Mouse (Mus musculus): Measurements from ENCODE around the gene Creb5.

Gene Creb5

GRCm38 (mm10) chr6:53287038-53287561 lies at the start of gene Creb5:
Gene Creb5, plus strand, starts transcription at chr6:53287270.
- peak; percentile 88 to 92 for DNase-seq

- peak; percentile 51 to 65 for DNase-seq
These were observed 27.2 kb upstream of the Creb5 start for GRCm38 (mm10) chr6:53259841-53260240.

GRCm38 (mm10) chr6:53262401-53262800 lies 24.7 kb upstream of the Creb5 start:
- no peak for DNase-seq

GRCm38 (mm10) chr6:53267036-53267435 lies 20.0 kb upstream of the Creb5 start:
- DNase-seq, result peak; percentile 32 to 44

GRCm38 (mm10) chr6:53267732-53268505 lies 19.2 kb upstream of the Creb5 start:
- peak in 1 of 2 experiments; percentile 30 for DNase-seq

GRCm38 (mm10) chr6:53271216-53271615 lies 15.9 kb upstream of the Creb5 start:
- no peak for DNase-seq

GRCm38 (mm10) chr6:53271636-53272035 lies 15.4 kb upstream of the Creb5 start:
- no peak for DNase-seq

GRCm38 (mm10) chr6:53286389-53287037 lies 557 bp upstream of the Creb5 start:
- DNase-seq, result peak; percentile 68 to 75

- DNase-seq, result peak; percentile 38 to 48
These were observed 702 bp downstream of the Creb5 start for GRCm38 (mm10) chr6:53287562-53288381.

- DNase-seq, result peak in 1 of 2 experiments; percentile 11
These were observed 1.8 kb downstream of the Creb5 start for GRCm38 (mm10) chr6:53288584-53289558.

- no peak for DNase-seq
These were observed 2.6 kb downstream of the Creb5 start for GRCm38 (mm10) chr6:53289659-53290058.

- peak in 1 of 2 experiments; percentile 25 for DNase-seq
These were observed 3.3 kb downstream of the Creb5 start for GRCm38 (mm10) chr6:53290215-53290990.

GRCm38 (mm10) chr6:53292931-53293330 lies 5.9 kb downstream of the Creb5 start:
- no peak for DNase-seq

- no peak for DNase-seq
These were observed 10.8 kb downstream of the Creb5 start for GRCm38 (mm10) chr6:53297851-53298250.

GRCm38 (mm10) chr6:53304201-53304600 lies 17.1 kb downstream of the Creb5 start:
- DNase-seq, result peak in 1 of 2 experiments; percentile 12

GRCm38 (mm10) chr6:53306156-53306555 lies 19.1 kb downstream of the Creb5 start:
- DNase-seq, result no peak

GRCm38 (mm10) chr6:53306710-53307109 lies 19.6 kb downstream of the Creb5 start:
- no peak for DNase-seq

- DNase-seq, result no peak
These were observed 21.6 kb downstream of the Creb5 start for GRCm38 (mm10) chr6:53308684-53309083.

GRCm38 (mm10) chr6:53313604-53314003 lies 26.5 kb downstream of the Creb5 start:
- no peak for DNase-seq

- no peak for DNase-seq
These were observed 27.1 kb downstream of the Creb5 start for GRCm38 (mm10) chr6:53314126-53314525.
